22 mouse cellular contexts compared by ENCODE assay signal in the genomic region with DNA sequence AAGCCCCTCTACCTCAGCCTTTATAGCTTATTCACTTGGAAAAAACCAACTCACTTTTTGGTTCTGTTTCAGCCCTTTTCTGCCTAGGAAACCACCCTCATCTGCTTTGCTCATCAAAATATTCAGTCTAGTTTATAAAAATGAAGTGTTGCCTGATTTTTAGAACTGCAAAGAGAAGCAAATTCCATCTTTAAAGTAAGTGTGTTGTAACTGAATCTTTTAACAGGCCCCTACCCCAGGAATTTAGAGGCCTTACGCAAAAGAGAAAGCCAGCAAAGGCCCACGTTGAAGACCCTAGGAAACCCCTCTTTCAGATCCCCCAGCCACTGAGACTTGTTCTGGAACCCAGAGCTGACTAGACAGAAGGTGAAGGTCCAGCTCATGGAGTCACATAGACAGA. TPM values are rescaled to one million over a fixed set of nuclear protein-coding genes. Genes with fewer than 3 reads are reported as not detected.
DNase-seq lines count a peak whose midpoint lies in the region; ATAC-seq lines count a peak whose summit lies in the region.
"Had no signal": no experiment of that assay in that cellular context is flagged by ENCODE, and none has a peak within 500 bp of the region (broad histone marks: within the 10 kb centered on the region; RNA-seq: fewer than 3 reads in every experiment).

No protein-coding gene starts in this region.

- H3K27ac ChIP-seq in lung, embryonic 15.5 days, result peak overlapping the region; percentile 92
- H3K27ac ChIP-seq in intestine, embryonic 16.5 days (ENCODE audit: low read length), result peak overlapping the region; percentile 33; the same call in 1 of the 2 replicates
- H3K27ac ChIP-seq in limb, embryonic 13.5 days, result peak overlapping the region; percentile 55; the same call in 1 of the 2 replicates
- peak overlapping the region; percentile 31 for H3K27ac ChIP-seq in stomach, embryonic 15.5 days
- no peak overlapping the region for H3K27ac ChIP-seq in kidney, embryonic 15.5 days
- H3K27ac ChIP-seq: embryonic facial prominence, embryonic 15.5 days; forebrain, embryonic 10.5 days had no signal

- ATAC-seq in lung, embryonic 15.5 days (ENCODE audit: borderline replicate concordance, extremely low read depth, low FRiP score, low TSS enrichment), result peak; percentile 19; the same call in 1 of the 2 replicates
- ATAC-seq in intestine, embryonic 16.5 days, result no peak
- no peak for ATAC-seq in limb, embryonic 13.5 days (ENCODE audit: low FRiP score, low read depth)
- ATAC-seq in stomach, embryonic 15.5 days (ENCODE audit: insufficient read depth, low FRiP score, low read depth), result no peak
- no peak for ATAC-seq in kidney, embryonic 15.5 days (replicated peaks; ENCODE audit: low FRiP score)
- no peak for ATAC-seq in megakaryocyte progenitor cell, adult 5-6 weeks (replicated peaks; ENCODE audit: poor library complexity)
- ATAC-seq: forebrain, embryonic 14.5 days had no signal

- H3K4me2 ChIP-seq in lung, embryonic 15.5 days, result no peak overlapping the region
- H3K4me2 ChIP-seq in intestine, embryonic 16.5 days (ENCODE audit: low read depth, low read length), result no peak overlapping the region
- H3K4me2 ChIP-seq in limb, embryonic 13.5 days (replicated peaks), result no peak overlapping the region
- no peak overlapping the region for H3K4me2 ChIP-seq in stomach, embryonic 15.5 days
- no peak overlapping the region for H3K4me2 ChIP-seq in kidney, embryonic 15.5 days
- H3K4me2 ChIP-seq: embryonic facial prominence, embryonic 15.5 days; heart, embryonic 12.5 days had no signal

- H3K9me3 ChIP-seq in lung, embryonic 15.5 days, result no peaks in the 10 kb centered on the region
- H3K9me3 ChIP-seq in intestine, embryonic 16.5 days (ENCODE audit: control insufficient read depth, low read length), result no peaks in the 10 kb centered on the region
- H3K9me3 ChIP-seq in limb, embryonic 13.5 days, result 0 out of 2 replicates have a peak, but pooled peaks cover 10% of the 10 kb centered on the region
- no peaks in the 10 kb centered on the region for H3K9me3 ChIP-seq in stomach, embryonic 15.5 days
- H3K9me3 ChIP-seq in kidney, embryonic 15.5 days (replicated peaks), result no peaks in the 10 kb centered on the region
- H3K9me3 ChIP-seq: forebrain, embryonic 10.5 days; heart, embryonic 12.5 days had no signal

- no peak for DNase-seq in lung, postnatal 10 days
- DNase-seq: adrenal gland, adult 2 months; adrenal gland, postnatal 25 days; cerebellum, adult 2 months; cerebellum, postnatal 14 days; embryo, embryonic 11 days; gastrocnemius, adult 2 months; gastrocnemius, postnatal 25 days; heart, postnatal 36 days had no signal

- no peak overlapping the region for H3K4me3 ChIP-seq in lung, embryonic 15.5 days
- no peak overlapping the region for H3K4me3 ChIP-seq in intestine, embryonic 16.5 days (ENCODE audit: low read length)
- H3K4me3 ChIP-seq in limb, embryonic 13.5 days, result no peak overlapping the region
- no peak overlapping the region for H3K4me3 ChIP-seq in stomach, embryonic 15.5 days (replicated peaks)
- H3K4me3 ChIP-seq in kidney, embryonic 15.5 days (replicated peaks), result no peak overlapping the region
- H3K4me3 ChIP-seq: embryonic facial prominence, embryonic 15.5 days; erythroblast, embryonic 14.5 days; forebrain, embryonic 10.5 days; gastrocnemius, adult 2 months; heart, embryonic 12.5 days had no signal

- H3K9ac ChIP-seq in lung, embryonic 15.5 days, result no peak overlapping the region
- 0 out of 2 replicates have a peak overlapping the region, but pooled peaks have one; percentile 20 for H3K9ac ChIP-seq in intestine, embryonic 16.5 days (ENCODE audit: low read depth, low read length)
- no peak overlapping the region for H3K9ac ChIP-seq in limb, embryonic 13.5 days
- H3K9ac ChIP-seq in stomach, embryonic 15.5 days, result no peak overlapping the region
- no peak overlapping the region for H3K9ac ChIP-seq in kidney, embryonic 15.5 days
- H3K9ac ChIP-seq: embryonic facial prominence, embryonic 15.5 days; heart, embryonic 12.5 days had no signal

- 27% methylated on average over 2 of the region's 2 CpGs for WGBS in lung, embryonic 15.5 days
- 63% methylated on average over 2 of the region's 2 CpGs for WGBS in intestine, embryonic 16.5 days
- 49% methylated on average over 2 of the region's 2 CpGs for WGBS in limb, embryonic 13.5 days
- WGBS in stomach, embryonic 15.5 days, result 60% methylated on average over 2 of the region's 2 CpGs
- WGBS in kidney, embryonic 15.5 days, result 56% methylated on average over 2 of the region's 2 CpGs

- H3K36me3 ChIP-seq in lung, embryonic 15.5 days, result no peaks in the 10 kb centered on the region
- no peaks in the 10 kb centered on the region for H3K36me3 ChIP-seq in intestine, embryonic 16.5 days (ENCODE audit: control insufficient read depth, insufficient read depth, low read length)
- H3K36me3 ChIP-seq in limb, embryonic 13.5 days, result no peaks in the 10 kb centered on the region
- no peaks in the 10 kb centered on the region for H3K36me3 ChIP-seq in stomach, embryonic 15.5 days
- no peaks in the 10 kb centered on the region for H3K36me3 ChIP-seq in kidney, embryonic 15.5 days
- H3K36me3 ChIP-seq: embryonic facial prominence, embryonic 15.5 days; forebrain, embryonic 10.5 days; heart, embryonic 12.5 days had no signal

- no peaks in the 10 kb centered on the region for H3K27me3 ChIP-seq in lung, embryonic 15.5 days
- H3K27me3 ChIP-seq in intestine, embryonic 16.5 days (replicated peaks; ENCODE audit: control insufficient read depth, insufficient read depth, low read length), result no peaks in the 10 kb centered on the region
- H3K27me3 ChIP-seq in limb, embryonic 13.5 days, result no peaks in the 10 kb centered on the region
- H3K27me3 ChIP-seq in stomach, embryonic 15.5 days (replicated peaks), result no peaks in the 10 kb centered on the region
- H3K27me3 ChIP-seq in kidney, embryonic 15.5 days, result no peaks in the 10 kb centered on the region
- H3K27me3 ChIP-seq: embryonic facial prominence, embryonic 15.5 days; heart, embryonic 12.5 days had no signal

- H3K4me1 ChIP-seq in lung, embryonic 15.5 days, result peaks cover 34% of the 10 kb centered on the region
- H3K4me1 ChIP-seq in intestine, embryonic 16.5 days (ENCODE audit: control insufficient read depth, insufficient read depth, low read length), result peaks cover 8% of the 10 kb centered on the region; the same call in 1 of the 2 replicates
- peaks cover 12% of the 10 kb centered on the region for H3K4me1 ChIP-seq in limb, embryonic 13.5 days
- 0 out of 2 replicates have a peak, but pooled peaks cover 9% of the 10 kb centered on the region for H3K4me1 ChIP-seq in stomach, embryonic 15.5 days
- peaks cover 9% of the 10 kb centered on the region; the same call in 1 of the 2 replicates for H3K4me1 ChIP-seq in kidney, embryonic 15.5 days
- H3K4me1 ChIP-seq: heart, embryonic 12.5 days had no signal

RNA-seq across cellular contexts. Expression of gene Rnf112, which starts 10.1 kb away (rescaled TPM):
- 0.81 and 0.96 TPM in 2 replicates for polyA plus RNA-seq in lung, embryonic 15.5 days (2015; fragmentation: Nextera tagmentation; extraction: Ambion mirVana)
- polyA plus RNA-seq in intestine, embryonic 16.5 days (2015; fragmentation: Nextera tagmentation; extraction: Ambion mirVana), result 0.88 and 1.1 TPM in 2 replicates
- polyA plus RNA-seq in limb, embryonic 13.5 days (2015; fragmentation: Nextera tagmentation; extraction: Ambion mirVana), result 0.60 and 0.61 TPM in 2 replicates
- polyA plus RNA-seq in stomach, embryonic 15.5 days (2015; fragmentation: Nextera tagmentation; extraction: Ambion mirVana), result 3.0 and 3.2 TPM in 2 replicates
- 0.30 and 1.1 TPM in 2 replicates for polyA plus RNA-seq in kidney, embryonic 15.5 days (2015; fragmentation: Nextera tagmentation; extraction: Ambion mirVana)
- total RNA-seq in megakaryocyte progenitor cell, adult 5-6 weeks (2015), result not detected in 2 replicates
- not detected in 2 replicates for total RNA-seq in megakaryocyte progenitor cell, adult 5-6 weeks (2017)
- total RNA-seq: common myeloid progenitor, adult 5-6 weeks; granulocyte monocyte progenitor cell, adult 5-6 weeks; heart, postnatal 36 days had no signal
- polyA plus RNA-seq: erythroblast, embryonic 14.5 days had no signal

RNA-seq across cellular contexts. Expression of gene Mfap4, which starts 21.2 kb away (rescaled TPM):
- 1,042 and 1,148 TPM in 2 replicates for polyA plus RNA-seq in lung, embryonic 15.5 days (2015; fragmentation: Nextera tagmentation; extraction: Ambion mirVana)
- polyA plus RNA-seq in intestine, embryonic 16.5 days (2015; fragmentation: Nextera tagmentation; extraction: Ambion mirVana), result 229 and 237 TPM in 2 replicates
- 319 TPM in 2 replicates for polyA plus RNA-seq in limb, embryonic 13.5 days (2015; fragmentation: Nextera tagmentation; extraction: Ambion mirVana)
- polyA plus RNA-seq in stomach, embryonic 15.5 days (2015; fragmentation: Nextera tagmentation; extraction: Ambion mirVana), result 316 and 323 TPM in 2 replicates
- polyA plus RNA-seq in kidney, embryonic 15.5 days (2015; fragmentation: Nextera tagmentation; extraction: Ambion mirVana), result 141 and 161 TPM in 2 replicates
- not detected in 2 replicates for total RNA-seq in megakaryocyte progenitor cell, adult 5-6 weeks (2015)
- not detected in 2 replicates for total RNA-seq in megakaryocyte progenitor cell, adult 5-6 weeks (2017)
- total RNA-seq: common myeloid progenitor, adult 5-6 weeks; granulocyte monocyte progenitor cell, adult 5-6 weeks had no signal
- polyA plus RNA-seq: erythroblast, embryonic 14.5 days had no signal

RNA-seq across cellular contexts. Expression of gene Mapk7, which starts 30.1 kb away (rescaled TPM):
- 61.7 and 66.0 TPM in 2 replicates for polyA plus RNA-seq in lung, embryonic 15.5 days (2015; fragmentation: Nextera tagmentation; extraction: Ambion mirVana)
- polyA plus RNA-seq in intestine, embryonic 16.5 days (2015; fragmentation: Nextera tagmentation; extraction: Ambion mirVana), result 34.2 and 34.9 TPM in 2 replicates
- polyA plus RNA-seq in limb, embryonic 13.5 days (2015; fragmentation: Nextera tagmentation; extraction: Ambion mirVana), result 87.3 and 87.8 TPM in 2 replicates
- 47.1 and 50.8 TPM in 2 replicates for polyA plus RNA-seq in stomach, embryonic 15.5 days (2015; fragmentation: Nextera tagmentation; extraction: Ambion mirVana)
- polyA plus RNA-seq in kidney, embryonic 15.5 days (2015; fragmentation: Nextera tagmentation; extraction: Ambion mirVana), result 54.1 and 63.6 TPM in 2 replicates
- total RNA-seq in megakaryocyte progenitor cell, adult 5-6 weeks (2015), result 6.2 and 7.9 TPM in 2 replicates
- total RNA-seq in megakaryocyte progenitor cell, adult 5-6 weeks (2017), result 10.3 and 12.0 TPM in 2 replicates

RNA-seq across cellular contexts. Expression of gene B9d1, which starts 40.9 kb away (rescaled TPM):
- polyA plus RNA-seq in lung, embryonic 15.5 days (2015; fragmentation: Nextera tagmentation; extraction: Ambion mirVana), result 46.5 and 52.5 TPM in 2 replicates
- 18.9 and 19.2 TPM in 2 replicates for polyA plus RNA-seq in intestine, embryonic 16.5 days (2015; fragmentation: Nextera tagmentation; extraction: Ambion mirVana)
- 31.9 and 32.6 TPM in 2 replicates for polyA plus RNA-seq in limb, embryonic 13.5 days (2015; fragmentation: Nextera tagmentation; extraction: Ambion mirVana)
- polyA plus RNA-seq in stomach, embryonic 15.5 days (2015; fragmentation: Nextera tagmentation; extraction: Ambion mirVana), result 26.5 and 27.9 TPM in 2 replicates
- polyA plus RNA-seq in kidney, embryonic 15.5 days (2015; fragmentation: Nextera tagmentation; extraction: Ambion mirVana), result 42.6 and 45.2 TPM in 2 replicates
- 0.49 and 1.3 TPM in 2 replicates for total RNA-seq in megakaryocyte progenitor cell, adult 5-6 weeks (2015)
- total RNA-seq in megakaryocyte progenitor cell, adult 5-6 weeks (2017), result 0.92 TPM in 1 of 2 replicates, not detected in the other
- total RNA-seq: granulocyte monocyte progenitor cell, adult 5-6 weeks had no signal
